Mouse (Mus musculus): ENCODE results near the gene Ubqln4.

- no peak for TF ChIP-seq CTCF (IDR thresholded peaks at IDR 0.05; ENCODE audit: extremely low read depth, insufficient read depth, insufficient read length, insufficient replicate concordance)
- TF ChIP-seq POLR2A (IDR thresholded peaks at IDR 0.05; ENCODE audit: low read depth, low read length), result no peak
These were observed 14.2 kb upstream of the Ubqln4 start for GRCm38 (mm10) chr3:88539397-88539796.
